ENCODE assay signal across 8 mouse cellular contexts in genomic region chr17:11664610-11665345, GRCm38 (mm10).
A peak's percentile ranks its signal among the peaks of the same experiment; 100 is the strongest.
DNase-seq lines count a peak whose midpoint lies in the region; ATAC-seq lines count a peak whose summit lies in the region.

No protein-coding gene starts in this region.

- intact Hi-C loops in heart, postnatal 25 days (cut with DNase I) = no loop called here

- H3K4me3 ChIP-seq in heart, embryonic 15.5 days = peak overlapping the region; percentile 18; the same call in 1 of the 2 replicates
- no peak overlapping the region for H3K4me3 ChIP-seq in embryonic facial prominence, embryonic 11.5 days (ENCODE audit: low read depth, low read length)
- peak overlapping the region; percentile 4 for H3K4me3 ChIP-seq in hindbrain, embryonic 16.5 days (ENCODE audit: low read length)
- H3K4me3 ChIP-seq in midbrain, embryonic 15.5 days = peak overlapping the region; percentile 33
- no peak overlapping the region for H3K4me3 ChIP-seq in liver, embryonic 12.5 days
- H3K4me3 ChIP-seq in liver, embryonic 11.5 days (ENCODE audit: low read depth, low read length) = no peak overlapping the region

- H3K36me3 ChIP-seq in heart, embryonic 15.5 days = no peaks in the 10 kb centered on the region
- H3K36me3 ChIP-seq in embryonic facial prominence, embryonic 11.5 days (replicated peaks; ENCODE audit: control insufficient read depth, insufficient read depth, low read depth, low read length) = no peaks in the 10 kb centered on the region
- no peaks in the 10 kb centered on the region for H3K36me3 ChIP-seq in hindbrain, embryonic 16.5 days (ENCODE audit: control insufficient read depth, insufficient read depth, low read length)
- no peaks in the 10 kb centered on the region for H3K36me3 ChIP-seq in midbrain, embryonic 15.5 days (replicated peaks)
- no peaks in the 10 kb centered on the region for H3K36me3 ChIP-seq in liver, embryonic 12.5 days
- no peaks in the 10 kb centered on the region for H3K36me3 ChIP-seq in liver, embryonic 11.5 days (ENCODE audit: control insufficient read depth, insufficient read depth, low read length)

- no peak overlapping the region for H3K27ac ChIP-seq in heart, embryonic 15.5 days
- no peak overlapping the region for H3K27ac ChIP-seq in embryonic facial prominence, embryonic 11.5 days (replicated peaks; ENCODE audit: low read depth, low read length)
- H3K27ac ChIP-seq in hindbrain, embryonic 16.5 days (ENCODE audit: low read depth, low read length) = no peak overlapping the region
- 0 out of 2 replicates have a peak overlapping the region, but pooled peaks have one; percentile 24 for H3K27ac ChIP-seq in midbrain, embryonic 15.5 days
- no peak overlapping the region for H3K27ac ChIP-seq in liver, embryonic 12.5 days
- H3K27ac ChIP-seq in liver, embryonic 11.5 days (ENCODE audit: low read depth, low read length) = no peak overlapping the region

- H3K9me3 ChIP-seq in heart, embryonic 15.5 days (replicated peaks) = no peaks in the 10 kb centered on the region
- no peaks in the 10 kb centered on the region for H3K9me3 ChIP-seq in embryonic facial prominence, embryonic 11.5 days (replicated peaks; ENCODE audit: control insufficient read depth, low read length)
- no peaks in the 10 kb centered on the region for H3K9me3 ChIP-seq in hindbrain, embryonic 16.5 days (ENCODE audit: control insufficient read depth, low read length)
- H3K9me3 ChIP-seq in midbrain, embryonic 15.5 days = no peaks in the 10 kb centered on the region
- H3K9me3 ChIP-seq in liver, embryonic 12.5 days (replicated peaks) = no peaks in the 10 kb centered on the region
- H3K9me3 ChIP-seq in liver, embryonic 11.5 days (ENCODE audit: control insufficient read depth, low read length) = no peaks in the 10 kb centered on the region

- peak overlapping the region; percentile 37 for H3K4me2 ChIP-seq in heart, embryonic 15.5 days
- peak overlapping the region; percentile 19 for H3K4me2 ChIP-seq in embryonic facial prominence, embryonic 11.5 days (ENCODE audit: low read depth, low read length)
- peak overlapping the region; percentile 41 for H3K4me2 ChIP-seq in hindbrain, embryonic 16.5 days (ENCODE audit: low read length)
- peak overlapping the region; percentile 54 for H3K4me2 ChIP-seq in midbrain, embryonic 15.5 days
- H3K4me2 ChIP-seq in liver, embryonic 12.5 days = no peak overlapping the region
- H3K4me2 ChIP-seq in liver, embryonic 11.5 days = no peak overlapping the region

- no peak overlapping the region for H3K9ac ChIP-seq in heart, embryonic 15.5 days
- no peak overlapping the region for H3K9ac ChIP-seq in embryonic facial prominence, embryonic 11.5 days (replicated peaks; ENCODE audit: low read length)
- H3K9ac ChIP-seq in hindbrain, embryonic 16.5 days (ENCODE audit: low read depth, low read length) = no peak overlapping the region
- peak overlapping the region; percentile 28; the same call in 1 of the 2 replicates for H3K9ac ChIP-seq in midbrain, embryonic 15.5 days
- H3K9ac ChIP-seq in liver, embryonic 12.5 days = no peak overlapping the region
- H3K9ac ChIP-seq in liver, embryonic 11.5 days (ENCODE audit: low read depth, low read length) = no peak overlapping the region

- H3K4me1 ChIP-seq in heart, embryonic 15.5 days (replicated peaks) = no peaks in the 10 kb centered on the region
- no peaks in the 10 kb centered on the region for H3K4me1 ChIP-seq in embryonic facial prominence, embryonic 11.5 days (ENCODE audit: control insufficient read depth, insufficient read depth, low read length)
- H3K4me1 ChIP-seq in hindbrain, embryonic 16.5 days (ENCODE audit: control insufficient read depth, insufficient read depth, low read depth, low read length) = 0 out of 2 replicates have a peak, but pooled peaks cover 3% of the 10 kb centered on the region
- 0 out of 2 replicates have a peak, but pooled peaks cover 2% of the 10 kb centered on the region for H3K4me1 ChIP-seq in midbrain, embryonic 15.5 days
- no peaks in the 10 kb centered on the region for H3K4me1 ChIP-seq in liver, embryonic 12.5 days
- H3K4me1 ChIP-seq in liver, embryonic 11.5 days (replicated peaks; ENCODE audit: control insufficient read depth, insufficient read depth, low read length) = no peaks in the 10 kb centered on the region

- ATAC-seq in heart, embryonic 15.5 days (replicated peaks; ENCODE audit: insufficient number of reproducible peaks, insufficient read depth, low FRiP score, low read depth) = no peak
- ATAC-seq in embryonic facial prominence, embryonic 11.5 days (replicated peaks; ENCODE audit: insufficient number of reproducible peaks, low FRiP score, low TSS enrichment, low read depth) = no peak
- ATAC-seq in hindbrain, embryonic 16.5 days = peak; percentile 87
- ATAC-seq in midbrain, embryonic 15.5 days (replicated peaks) = peak; percentile 82
- no peak for ATAC-seq in liver, embryonic 12.5 days
- ATAC-seq in liver, embryonic 11.5 days (replicated peaks; ENCODE audit: low FRiP score) = no peak

- peaks cover 4% of the 10 kb centered on the region; the same call in 1 of the 2 replicates for H3K27me3 ChIP-seq in heart, embryonic 15.5 days
- H3K27me3 ChIP-seq in embryonic facial prominence, embryonic 11.5 days (ENCODE audit: control insufficient read depth, insufficient read depth, low read length) = no peaks in the 10 kb centered on the region
- no peaks in the 10 kb centered on the region for H3K27me3 ChIP-seq in hindbrain, embryonic 16.5 days (replicated peaks; ENCODE audit: control insufficient read depth, insufficient read depth, low read length)
- no peaks in the 10 kb centered on the region for H3K27me3 ChIP-seq in midbrain, embryonic 15.5 days (replicated peaks)
- H3K27me3 ChIP-seq in liver, embryonic 12.5 days (replicated peaks) = no peaks in the 10 kb centered on the region; the same call in 1 of the 2 replicates
- no peaks in the 10 kb centered on the region; the same call in 1 of the 2 replicates for H3K27me3 ChIP-seq in liver, embryonic 11.5 days (replicated peaks; ENCODE audit: control insufficient read depth, insufficient read depth, low read length)

- no peak for DNase-seq in heart, postnatal 25 days (ENCODE audit: low spot score)
- peak; percentile 34 for DNase-seq in embryonic facial prominence, embryonic 11.5 days (ENCODE audit: low spot score)
- DNase-seq in left cerebral cortex, adult 8-10 months (ENCODE audit: low spot score in 2 of 2) = no peak
- no peak for DNase-seq in liver, embryonic 11.5 days (ENCODE audit: low spot score)

- 37% methylated on average over 20 of the region's 20 CpGs for WGBS in heart, embryonic 15.5 days
- 37% methylated on average over 20 of the region's 20 CpGs for WGBS in embryonic facial prominence, embryonic 11.5 days
- WGBS in hindbrain, embryonic 16.5 days = 26% methylated on average over 20 of the region's 20 CpGs
- 21% methylated on average over 20 of the region's 20 CpGs for WGBS in midbrain, embryonic 15.5 days
- WGBS in liver, embryonic 12.5 days (ENCODE audit: insufficient replicate concordance) = 38% methylated on average over 20 of the region's 20 CpGs
- 44% methylated on average over 20 of the region's 20 CpGs for WGBS in liver, embryonic 11.5 days

Comparison
In these comparisons a context has a peak if more than half of its experiments do, and no peak if none do; other contexts are left out.
1. ATAC-seq: peak in hindbrain, embryonic 16.5 days (single experiment) and midbrain, embryonic 15.5 days (single experiment); none in heart, embryonic 15.5 days (single experiment), embryonic facial prominence, embryonic 11.5 days (single experiment), liver, embryonic 12.5 days (single experiment) and liver, embryonic 11.5 days (single experiment).
2. H3K4me2 ChIP-seq: peak in heart, embryonic 15.5 days (single experiment), embryonic facial prominence, embryonic 11.5 days (single experiment), hindbrain, embryonic 16.5 days (single experiment) and midbrain, embryonic 15.5 days (single experiment); none in liver, embryonic 12.5 days (single experiment) and liver, embryonic 11.5 days (single experiment).
3. H3K4me3 ChIP-seq: peak in heart, embryonic 15.5 days (single experiment), hindbrain, embryonic 16.5 days (single experiment) and midbrain, embryonic 15.5 days (single experiment); none in embryonic facial prominence, embryonic 11.5 days (single experiment), liver, embryonic 12.5 days (single experiment) and liver, embryonic 11.5 days (single experiment).